Mouse (Mus musculus) intestine, embryonic 14.5 days (tissue): ENCODE measurements around the gene Scyl2. TPM values are rescaled to one million over a fixed set of nuclear protein-coding genes. Genes with fewer than 3 reads are reported as not detected.

Source experiments
- ATAC-seq: fragments of 200-750 bp; cut with Nextera tagmentation; replicated peaks from 2 replicates; pipeline ENCODE4 v1.8.0; 2017; ENCODE audit warnings: low read depth, moderate number of reproducible peaks, moderate TSS enrichment, moderate library complexity; ENCODE audit not compliant: low FRiP score, low TSS enrichment
- DNase-seq: peaks from one replicate; pipeline ENCODE4 v3.0.0-alpha.2; 2018; ENCODE audit warnings: low spot score
- H3K27ac ChIP-seq: fragments of 300-500 bp; sonication (generic); 2 replicates; pipeline ENCODE4 v1.5.1; 2014; ENCODE audit warnings: low read depth, mild to moderate bottlenecking, control low read depth
- H3K27me3 ChIP-seq: fragments of 300-500 bp; sonication (generic); replicated peaks from 2 replicates; pipeline ENCODE4 v1.6.1; 2014; ENCODE audit warnings: low read length, control low read depth; ENCODE audit not compliant: control insufficient read depth, insufficient read depth
- H3K36me3 ChIP-seq: fragments of 300-500 bp; sonication (generic); 2 replicates; pipeline ENCODE4 v1.6.1; 2014; ENCODE audit warnings: low read length, control low read depth; ENCODE audit not compliant: control insufficient read depth, insufficient read depth
- H3K4me1 ChIP-seq: fragments of 300-500 bp; sonication (generic); replicated peaks from 2 replicates; pipeline ENCODE4 v1.6.1; 2014; ENCODE audit warnings: low read length, control low read depth, mixed read lengths; ENCODE audit not compliant: control insufficient read depth, insufficient read depth
- H3K4me2 ChIP-seq: fragments of 300-500 bp; sonication (generic); 2 replicates; pipeline ENCODE4 v1.6.1; 2014; ENCODE audit warnings: low read length
- H3K4me3 ChIP-seq: fragments of 300-500 bp; sonication (generic); 2 replicates; pipeline ENCODE4 v1.5.1; 2014; ENCODE audit warnings: low read depth, low read length, control low read depth, mixed read lengths
- H3K9ac ChIP-seq: fragments of 300-500 bp; sonication (generic); 2 replicates; pipeline ENCODE4 v1.6.1; 2014; ENCODE audit warnings: mild to moderate bottlenecking, low read length
- H3K9me3 ChIP-seq: fragments of 300-500 bp; sonication (generic); 2 replicates; pipeline ENCODE4 v1.6.1; 2016; ENCODE audit warnings: low read length, control low read depth; ENCODE audit not compliant: control insufficient read depth
- WGBS: fragments of 180-500 bp; shearing (Covaris S2); extraction: QIAGEN DNeasy Blood & Tissue Kit; methylation state at CpG from one replicate; pipeline ENCODE4 v1.1.7; 2014; 5-methylcytosine and 5-hydroxymethylcytosine counted together
- polyA plus RNA-seq: library from polyadenylated mRNA; unstranded; fragments of >200 nt; fragmentation: Nextera tagmentation; extraction: Ambion mirVana; gene quantifications from 2 replicates; pipeline ENCODE4 v1.2.1, GENCODE M21; 2014

Gene Scyl2
- polyA plus RNA-seq, 1 experiment from 2014 or later = 14.3 TPM

- Histone ChIP-seq H3K9ac (no peak overlapping the region), H3K4me1 (no peaks in the 10 kb centered on the region), H3K27me3 (no peaks in the 10 kb centered on the region), H3K9me3 (no peaks in the 10 kb centered on the region), H3K36me3 (no peaks in the 10 kb centered on the region), H3K27ac (no peak overlapping the region), H3K4me3 (no peak overlapping the region), H3K4me2 (no peak overlapping the region)
- no peak for DNase-seq
- ATAC-seq = no peak
- 88% methylated on average over 4 of the region's 4 CpGs for WGBS
These were observed 88.8 kb downstream of the Scyl2 start for GRCm38 (mm10) chr10:89597275-89597674.

GRCm38 (mm10) chr10:89595935-89596334, 90.2 kb downstream of the Scyl2 start:
- Histone ChIP-seq H3K4me2 (no peak overlapping the region), H3K36me3 (no peaks in the 10 kb centered on the region), H3K27me3 (no peaks in the 10 kb centered on the region), H3K9ac (no peak overlapping the region), H3K4me1 (no peaks in the 10 kb centered on the region), H3K27ac (no peak overlapping the region), H3K4me3 (no peak overlapping the region), H3K9me3 (no peaks in the 10 kb centered on the region)
- 73% methylated on average over 5 of the region's 5 CpGs for WGBS
- ATAC-seq (0 out of 2 replicates have a peak, but pooled peaks have one; percentile 22), DNase-seq (no peak)

- Histone ChIP-seq H3K4me2 (no peak overlapping the region), H3K27me3 (no peaks in the 10 kb centered on the region), H3K36me3 (no peaks in the 10 kb centered on the region), H3K4me3 (no peak overlapping the region), H3K9me3 (no peaks in the 10 kb centered on the region), H3K9ac (no peak overlapping the region), H3K27ac (no peak overlapping the region), H3K4me1 (no peaks in the 10 kb centered on the region)
- WGBS = 65% methylated on average over 1 of the region's 1 CpGs
- DNase-seq = no peak
- ATAC-seq = no peak
These were observed 90.6 kb downstream of the Scyl2 start for GRCm38 (mm10) chr10:89595514-89595913.

GRCm38 (mm10) chr10:89594309-89594708, 91.8 kb downstream of the Scyl2 start:
- WGBS = 77% methylated on average over 4 of the region's 4 CpGs
- H3K9me3 ChIP-seq = no peaks in the 10 kb centered on the region
- no peaks in the 10 kb centered on the region for H3K36me3 ChIP-seq
- no peaks in the 10 kb centered on the region for H3K27me3 ChIP-seq
- no peaks in the 10 kb centered on the region for H3K4me1 ChIP-seq
- DNase-seq = no peak
- no peak overlapping the region for H3K4me3 ChIP-seq
- no peak overlapping the region for H3K9ac ChIP-seq
- no peak overlapping the region for H3K4me2 ChIP-seq
- ATAC-seq = peak; percentile 48
- H3K27ac ChIP-seq = no peak overlapping the region

- WGBS = 59% methylated on average over 4 of the region's 4 CpGs
- ATAC-seq = no peak
These were observed 93.3 kb downstream of the Scyl2 start for GRCm38 (mm10) chr10:89592797-89593196.

GRCm38 (mm10) chr10:89589877-89590276, 96.2 kb downstream of the Scyl2 start:
- Histone ChIP-seq H3K27ac (no peak overlapping the region), H3K36me3 (no peaks in the 10 kb centered on the region), H3K9me3 (no peaks in the 10 kb centered on the region), H3K9ac (no peak overlapping the region), H3K4me2 (no peak overlapping the region), H3K4me3 (no peak overlapping the region), H3K4me1 (no peaks in the 10 kb centered on the region), H3K27me3 (no peaks in the 10 kb centered on the region)
- no peak for ATAC-seq
- 100% methylated on average over 1 of the region's 1 CpGs for WGBS
- no peak for DNase-seq

More at GRCm38 (mm10) chr10:89592797-89593196, 93.3 kb downstream of the Scyl2 start:
- H3K27me3 ChIP-seq = no peaks in the 10 kb centered on the region
- no peak for DNase-seq
- no peak overlapping the region for H3K4me3 ChIP-seq
- H3K9me3 ChIP-seq = no peaks in the 10 kb centered on the region
- H3K27ac ChIP-seq = no peak overlapping the region
- no peaks in the 10 kb centered on the region for H3K36me3 ChIP-seq
- no peak overlapping the region for H3K9ac ChIP-seq
- H3K4me2 ChIP-seq = no peak overlapping the region
- no peaks in the 10 kb centered on the region for H3K4me1 ChIP-seq

Other genes with a start within 250 kb of the Scyl2 start
- 19.3 and 22.3 TPM in 2 replicates for gene Gas2l3, start 242.3 kb downstream of the Scyl2 start, polyA plus RNA-seq
- 16.2 and 17.8 TPM in 2 replicates for gene Nr1h4, start 152.7 kb downstream of the Scyl2 start, polyA plus RNA-seq
- gene Slc17a8, start 65.0 kb downstream of the Scyl2 start, polyA plus RNA-seq = not detected in 2 replicates
- gene Actr6, start 46.0 kb upstream of the Scyl2 start, polyA plus RNA-seq = 26.0 and 30.9 TPM in 2 replicates
- 29.6 and 32.5 TPM in 2 replicates for gene Uhrf1bp1l, start 58.7 kb upstream of the Scyl2 start, polyA plus RNA-seq
- gene Anks1b, start 187.2 kb upstream of the Scyl2 start, polyA plus RNA-seq = 1.3 and 1.5 TPM in 2 replicates